Mouse (Mus musculus): ENCODE results near the gene Klk6.

The Klk6 gene

DNA sequence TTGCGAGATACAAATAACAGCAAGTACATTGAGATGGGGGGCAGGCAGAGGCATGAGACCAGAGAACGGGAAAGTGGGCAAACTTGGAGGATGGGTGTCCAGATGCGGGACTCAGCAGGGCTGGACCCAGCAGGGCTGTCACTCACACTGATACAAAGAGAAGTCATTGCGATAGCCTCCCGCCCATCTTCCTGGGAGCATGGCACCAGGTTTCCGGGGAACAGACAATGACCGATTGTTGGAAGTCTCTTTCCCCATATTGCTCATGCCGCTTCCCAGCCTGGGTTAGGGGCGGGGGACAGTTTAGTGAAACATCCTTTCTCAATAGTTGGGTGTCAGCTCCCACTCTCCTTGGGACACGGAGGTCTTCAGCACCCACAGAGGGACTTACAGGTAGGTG is at the start of gene Klk6:
TSS of gene Klk6 (plus strand) at position 301 of the 400 bp plus-strand sequence.
- no peak for DNase-seq (ENCODE audit: low spot score)

DNA sequence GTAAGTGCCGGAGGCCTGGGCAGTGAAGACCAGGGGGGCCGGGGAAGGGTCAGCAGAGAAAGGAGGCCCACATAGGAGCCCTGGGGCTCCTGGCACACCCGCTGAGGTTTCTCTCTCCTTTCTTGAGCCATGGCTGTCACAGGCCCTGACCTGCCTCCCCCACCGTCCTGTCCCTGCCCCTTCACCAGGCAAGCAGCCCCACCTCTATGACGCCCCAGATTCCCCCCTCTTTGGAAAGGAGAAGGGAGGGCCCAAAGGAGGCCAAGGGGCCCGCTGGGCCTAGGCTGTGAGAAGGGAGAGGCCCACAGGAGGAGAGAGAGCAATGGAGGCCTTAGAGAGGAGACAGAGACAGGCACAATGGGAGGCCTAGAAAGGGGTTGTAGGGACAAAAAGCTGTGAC is 49.5 kb upstream of the Klk6 start:
- DNase-seq (ENCODE audit: low spot score), result no peak

DNA sequence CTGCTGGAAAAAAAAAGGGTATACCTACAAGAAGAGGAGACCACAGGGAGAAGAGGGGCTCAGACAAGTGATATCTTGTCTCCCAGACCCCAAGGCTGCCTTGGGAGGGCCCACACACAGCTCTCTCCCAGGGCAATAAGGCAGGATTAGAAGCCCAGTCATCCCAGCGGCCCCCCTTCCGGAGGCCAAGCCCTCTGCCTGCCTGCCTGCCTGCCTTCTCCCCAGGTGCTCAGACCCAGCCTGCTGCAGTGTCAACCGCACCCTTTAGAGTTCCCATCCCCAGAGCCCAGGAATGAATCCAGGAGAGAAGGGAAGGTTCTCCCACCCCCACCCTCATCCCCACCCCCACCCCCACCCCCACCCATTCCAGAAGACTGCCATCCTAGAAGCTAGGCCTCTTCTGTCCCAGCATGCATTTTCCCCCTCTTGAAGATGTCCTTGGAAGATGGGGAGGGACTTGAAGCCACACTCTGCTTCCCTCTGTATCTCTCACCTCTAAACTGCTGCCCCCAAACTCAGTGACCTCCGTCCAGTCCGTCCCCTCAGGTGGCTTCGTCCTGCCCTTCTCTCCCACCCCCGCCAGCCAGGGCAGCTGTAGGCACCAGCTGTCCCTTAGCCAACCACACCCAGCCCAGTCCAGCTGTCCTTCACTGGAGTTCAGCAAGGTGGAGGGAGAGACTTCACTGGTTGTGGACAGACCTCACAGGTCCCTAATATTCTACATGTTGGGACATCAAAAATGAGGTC is 48.8 kb upstream of the Klk6 start:
- DNase-seq (ENCODE audit: low spot score), result no peak

DNA sequence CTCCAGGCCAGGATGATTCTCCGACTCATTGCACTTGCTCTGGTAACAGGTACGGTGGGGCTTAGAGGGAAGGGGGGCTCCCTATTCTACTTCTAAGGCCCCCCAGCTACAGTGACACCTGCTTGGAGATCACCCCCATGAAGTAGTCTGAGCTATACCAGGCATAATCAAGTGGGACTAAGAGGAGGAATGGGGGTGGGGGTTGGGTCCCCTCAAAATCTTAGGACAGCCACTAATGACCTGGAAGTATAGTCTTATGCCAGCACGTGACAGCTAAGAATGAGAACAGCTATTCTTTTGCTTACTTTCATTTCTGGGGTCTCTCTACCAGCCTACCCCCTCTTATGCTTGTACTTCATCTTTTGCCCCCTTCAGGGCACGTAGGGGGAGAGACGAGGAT is 47.8 kb upstream of the Klk6 start:
- no peak for DNase-seq (ENCODE audit: low spot score)

DNA sequence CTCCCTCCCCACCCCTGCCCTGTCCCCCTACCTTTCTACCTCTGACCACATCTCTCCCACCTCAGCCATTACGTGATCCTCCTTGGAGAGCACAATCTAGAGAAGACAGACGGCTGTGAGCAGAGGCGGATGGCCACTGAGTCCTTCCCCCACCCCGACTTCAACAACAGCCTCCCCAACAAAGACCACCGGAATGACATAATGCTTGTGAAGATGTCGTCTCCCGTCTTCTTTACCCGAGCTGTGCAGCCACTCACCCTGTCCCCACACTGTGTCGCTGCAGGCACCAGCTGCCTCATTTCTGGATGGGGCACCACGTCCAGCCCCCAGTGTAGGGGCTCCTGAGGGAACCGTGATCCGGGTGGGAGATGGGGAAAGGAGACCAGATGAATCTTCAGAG is 46.9 kb upstream of the Klk6 start:
- no peak for DNase-seq (ENCODE audit: low spot score)

DNA sequence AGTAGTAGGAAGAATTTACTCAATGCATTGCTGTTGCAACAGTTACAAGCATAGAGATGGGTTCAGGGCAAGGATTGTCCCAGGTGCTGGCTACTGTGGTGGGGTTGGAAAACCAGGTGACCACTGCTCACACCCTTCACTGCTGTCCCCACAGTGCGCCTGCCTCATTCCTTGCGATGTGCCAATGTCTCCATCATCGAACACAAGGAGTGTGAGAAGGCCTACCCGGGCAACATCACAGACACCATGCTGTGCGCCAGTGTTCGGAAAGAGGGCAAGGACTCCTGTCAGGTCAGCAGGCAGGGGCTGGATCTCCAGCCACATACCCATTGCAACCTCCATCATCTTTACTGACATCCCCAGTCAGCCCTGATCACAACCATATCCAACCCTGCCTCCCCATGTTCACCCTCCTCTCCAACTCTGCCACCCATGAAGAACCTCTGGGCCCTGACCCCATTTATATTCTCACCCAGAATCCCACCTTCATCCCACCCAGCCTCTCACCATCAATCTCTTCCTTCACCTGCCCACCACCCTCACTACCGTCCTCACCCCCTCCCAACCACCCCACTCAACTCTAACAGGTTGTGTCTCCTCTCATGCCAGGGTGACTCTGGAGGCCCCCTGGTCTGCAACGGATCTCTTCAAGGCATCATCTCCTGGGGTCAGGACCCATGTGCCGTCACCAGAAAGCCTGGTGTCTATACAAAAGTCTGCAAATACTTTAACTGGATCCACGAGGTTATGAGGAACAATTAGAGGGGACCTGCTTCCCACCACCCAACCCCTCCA is 45.9 kb upstream of the Klk6 start:
- no peak for DNase-seq (ENCODE audit: low spot score)

DNA sequence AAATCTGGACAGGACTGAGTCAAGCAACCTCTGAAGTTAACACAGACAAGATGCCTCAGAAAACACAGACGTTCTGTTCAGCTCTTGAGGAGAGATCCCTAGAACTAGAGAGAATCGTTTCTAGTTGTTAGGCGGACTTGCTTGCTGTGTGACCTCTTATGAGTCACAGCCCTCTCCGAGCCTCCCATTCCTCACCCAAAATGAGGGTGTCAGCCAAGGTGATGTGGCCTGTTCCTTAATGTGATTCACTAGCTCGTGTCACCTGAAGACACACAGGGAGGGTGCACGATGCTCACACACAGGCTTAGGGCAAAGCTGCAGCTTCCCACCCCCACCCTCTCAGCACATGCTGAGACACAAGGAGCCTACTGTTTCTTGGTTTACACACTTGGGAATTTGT is 44.1 kb upstream of the Klk6 start:
- no peak for DNase-seq (ENCODE audit: low spot score)

DNA sequence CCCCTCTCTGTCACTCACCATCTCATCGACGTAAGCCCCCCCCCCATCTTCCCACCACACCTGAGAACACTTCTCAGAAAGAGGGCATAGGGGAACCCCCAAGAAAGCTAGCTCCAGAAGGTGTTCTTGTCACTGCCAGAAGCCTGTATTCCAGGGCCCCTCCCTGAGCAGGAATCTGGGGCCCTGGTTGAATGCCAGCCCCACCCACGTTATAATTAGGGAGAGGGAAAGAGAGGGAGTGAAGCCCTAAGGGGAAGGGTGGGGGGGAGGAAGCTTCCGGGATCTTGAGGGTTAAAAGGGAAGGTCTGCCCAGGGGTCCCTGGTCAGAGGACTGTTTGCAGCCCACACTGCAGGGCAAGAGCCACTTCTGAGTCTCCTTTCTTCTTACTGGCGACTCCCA is 43.6 kb upstream of the Klk6 start, which contains the start of gene Klk10:
TSS of gene Klk10 (plus strand) at position 290 of the 400 bp plus-strand sequence.
- DNase-seq (ENCODE audit: low spot score), result no peak

DNA sequence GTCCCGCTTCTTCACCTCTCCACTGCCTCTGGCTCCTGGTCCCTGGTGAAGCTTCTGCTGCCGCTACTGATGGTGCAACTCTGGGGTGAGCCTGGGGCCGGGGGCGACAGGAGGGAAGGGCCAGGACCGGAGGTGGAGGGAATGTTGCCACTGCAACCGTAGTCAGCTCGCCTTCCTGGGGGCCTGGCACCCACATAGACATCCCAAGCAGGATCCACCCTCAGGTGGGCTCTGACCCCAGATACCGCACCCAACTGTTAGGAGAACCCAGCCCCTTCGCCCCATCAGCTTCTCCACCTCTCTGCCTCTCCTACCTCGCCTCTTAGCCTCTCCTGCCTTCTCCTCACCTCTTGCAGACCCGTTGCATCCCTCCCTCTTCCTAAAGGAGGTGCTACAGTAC is 42.8 kb upstream of the Klk6 start:
- DNase-seq (ENCODE audit: low spot score), result no peak

DNA sequence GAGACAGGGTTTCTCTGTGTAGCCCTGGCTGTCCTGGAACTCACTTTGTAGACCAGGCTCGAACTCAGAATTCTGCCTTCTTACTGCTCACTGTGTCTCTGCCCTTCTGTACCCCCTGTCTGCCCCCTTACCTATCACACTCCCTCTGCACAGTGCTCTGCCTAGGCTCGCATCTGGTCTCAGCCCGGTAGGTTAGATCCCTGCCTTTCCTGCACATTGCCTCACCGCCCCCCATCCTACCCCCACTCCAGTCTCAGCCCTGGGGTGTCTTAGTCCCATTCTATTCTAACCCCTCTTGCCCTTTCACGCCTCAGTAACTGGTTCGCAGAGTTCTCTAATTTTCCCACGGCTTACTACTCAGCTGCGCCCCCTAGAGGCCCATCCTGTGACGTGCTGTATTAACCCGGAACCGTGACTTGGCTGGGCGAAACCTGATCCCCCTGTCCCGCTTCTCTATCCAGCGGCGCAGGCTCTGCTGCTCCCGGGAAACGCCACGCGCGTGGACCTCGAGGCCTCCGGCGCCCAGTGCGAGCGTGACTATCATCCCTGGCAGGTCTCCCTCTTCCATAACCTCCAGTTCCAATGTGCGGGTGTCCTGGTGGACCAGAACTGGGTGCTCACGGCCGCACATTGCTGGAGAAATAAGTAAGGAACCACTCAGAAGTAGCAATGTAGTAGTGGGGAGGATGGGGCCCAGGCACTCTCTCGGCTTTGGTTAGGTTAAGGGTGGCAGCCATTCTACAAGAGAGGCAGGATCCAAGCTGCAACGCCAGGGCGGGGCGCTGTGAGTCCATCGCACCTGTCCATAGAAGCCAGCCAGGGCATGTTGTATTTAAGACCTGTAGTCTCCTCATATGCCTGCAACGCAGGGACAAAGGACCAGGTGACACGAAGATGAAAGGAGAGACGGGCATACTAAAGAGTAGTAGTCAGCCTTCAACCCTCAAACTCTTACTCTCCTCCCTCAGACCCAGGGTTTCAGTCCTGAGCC is 41.7 kb upstream of the Klk6 start:
- peak; percentile 66 for DNase-seq (ENCODE audit: low spot score)

DNA sequence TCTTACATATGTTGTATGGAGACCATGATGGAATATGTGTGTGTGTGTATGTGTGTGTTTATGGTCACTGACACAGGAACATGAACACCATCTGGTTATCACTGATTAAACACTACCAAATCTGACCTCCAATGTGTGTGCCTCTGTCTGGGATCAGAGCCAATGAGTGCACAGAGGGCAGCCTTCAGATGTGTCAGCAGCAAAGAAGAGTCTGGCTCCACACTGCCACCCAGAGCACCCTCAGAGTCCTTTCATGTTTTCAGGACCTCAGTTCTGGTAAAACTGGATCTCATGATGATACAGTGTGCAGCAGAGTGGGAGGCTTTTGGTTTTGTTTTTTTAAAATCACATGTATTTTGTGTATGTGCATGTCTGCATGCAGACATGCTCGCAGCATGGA is 39.0 kb upstream of the Klk6 start:
- no peak for DNase-seq (ENCODE audit: low spot score)

DNA sequence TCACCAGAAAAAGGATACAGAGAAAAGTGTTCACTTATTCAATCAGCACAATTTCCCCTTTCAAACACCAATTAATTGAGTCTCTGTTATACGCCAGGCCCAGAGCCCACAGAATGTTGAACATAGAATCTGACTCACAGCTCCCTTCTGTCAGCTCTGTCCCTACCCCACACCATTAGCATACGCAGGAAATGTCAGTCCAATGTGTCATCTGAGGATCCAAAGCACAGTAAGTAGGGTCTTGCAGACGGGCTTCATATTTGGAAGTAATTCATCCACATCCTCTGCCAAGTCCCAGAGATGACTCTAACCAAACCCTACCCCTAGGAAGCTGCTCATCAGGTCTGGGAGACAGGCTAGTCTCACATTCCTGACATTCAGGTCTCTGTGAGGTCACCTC is 36.2 kb upstream of the Klk6 start:
- no peak for DNase-seq (ENCODE audit: low spot score)

DNA sequence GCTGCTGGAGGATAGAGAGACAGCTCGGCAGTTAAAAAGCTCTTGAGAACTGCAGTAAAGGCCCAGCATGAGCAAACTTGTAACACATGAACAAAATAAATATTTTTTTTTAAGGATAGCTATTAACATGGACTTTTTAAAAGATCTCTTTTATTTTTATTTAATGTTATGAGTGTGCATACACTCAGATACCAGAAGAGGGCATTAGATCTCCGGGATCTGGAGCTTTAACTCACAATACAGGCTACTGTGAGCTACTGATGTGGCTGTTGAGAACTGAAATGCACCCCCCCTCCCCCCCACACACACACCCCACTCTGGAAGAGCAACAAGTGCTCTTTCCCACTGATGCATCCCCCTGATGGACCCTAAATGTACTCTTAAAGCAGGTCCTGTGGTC is 35.0 kb upstream of the Klk6 start:
- DNase-seq (ENCODE audit: low spot score), result no peak

DNA sequence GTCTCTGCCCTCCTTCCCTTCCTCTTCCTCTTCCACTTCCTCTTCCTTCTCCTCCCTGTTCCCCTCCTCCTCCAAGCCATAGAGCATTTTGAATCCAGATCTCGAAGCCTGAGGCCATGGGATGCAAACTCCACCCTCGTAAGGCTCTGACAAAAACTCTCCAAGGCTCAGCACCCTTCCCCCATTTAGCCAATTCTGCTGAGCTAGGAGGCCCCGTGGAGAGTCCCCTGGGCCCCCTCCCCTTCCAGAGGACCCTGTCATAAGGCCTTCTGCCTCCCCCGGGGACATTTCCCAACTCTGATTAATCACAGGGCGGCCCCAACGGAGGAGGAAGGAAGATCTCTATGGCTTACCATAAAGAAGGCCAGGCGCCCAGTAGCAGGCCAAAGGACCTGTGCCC is 32.7 kb upstream of the Klk6 start, which contains the start of gene Klk9:
TSS of gene Klk9 (plus strand) at position 301 of the 400 bp plus-strand sequence.
- no peak for DNase-seq (ENCODE audit: low spot score)

DNA sequence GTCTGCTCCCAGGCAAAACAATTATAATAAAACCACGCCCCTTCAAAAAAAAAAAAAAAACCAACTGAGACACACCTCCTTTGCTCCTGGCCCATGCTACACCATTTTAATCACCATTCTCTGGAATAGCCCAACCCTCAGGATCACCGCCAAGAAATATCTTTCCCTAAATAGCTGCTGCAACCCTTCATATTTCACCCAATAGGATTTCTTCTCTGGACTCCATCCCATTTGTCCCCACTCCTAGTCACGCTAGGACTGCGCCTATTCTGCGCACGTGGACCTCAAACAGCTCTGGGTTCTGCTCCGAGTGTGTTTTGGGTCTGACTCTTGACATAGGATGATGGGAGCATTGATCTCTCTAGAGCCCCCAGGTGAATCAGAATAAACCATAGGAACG is 27.9 kb upstream of the Klk6 start:
- DNase-seq (ENCODE audit: low spot score), result no peak

DNA sequence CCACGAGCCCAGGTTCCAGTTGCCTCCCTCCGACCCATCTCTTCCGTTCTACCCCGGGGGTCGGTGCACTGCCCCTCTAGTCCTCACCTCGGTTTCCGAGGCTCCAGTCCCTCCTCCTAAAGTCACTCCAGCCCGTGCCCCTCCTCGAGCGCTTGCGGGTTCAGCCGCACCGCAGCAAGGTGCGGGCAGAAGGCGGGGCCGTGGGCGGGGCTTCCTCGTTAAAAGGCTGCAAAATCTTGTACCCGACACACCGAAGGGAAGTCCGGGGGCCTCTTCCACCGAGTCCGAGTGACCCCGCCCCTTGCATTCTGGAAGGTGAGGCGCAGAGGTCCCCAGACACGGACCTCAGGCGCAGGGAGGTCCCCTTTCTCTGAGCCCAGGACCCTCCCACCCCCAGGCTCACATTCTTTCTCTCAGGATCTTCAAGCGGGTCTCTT is 26.9 kb upstream of the Klk6 start, which contains the start of gene Klk8:
TSS of gene Klk8 (plus strand) at position 245 of the 437 bp plus-strand sequence.
- DNase-seq (ENCODE audit: low spot score), result no peak

DNA sequence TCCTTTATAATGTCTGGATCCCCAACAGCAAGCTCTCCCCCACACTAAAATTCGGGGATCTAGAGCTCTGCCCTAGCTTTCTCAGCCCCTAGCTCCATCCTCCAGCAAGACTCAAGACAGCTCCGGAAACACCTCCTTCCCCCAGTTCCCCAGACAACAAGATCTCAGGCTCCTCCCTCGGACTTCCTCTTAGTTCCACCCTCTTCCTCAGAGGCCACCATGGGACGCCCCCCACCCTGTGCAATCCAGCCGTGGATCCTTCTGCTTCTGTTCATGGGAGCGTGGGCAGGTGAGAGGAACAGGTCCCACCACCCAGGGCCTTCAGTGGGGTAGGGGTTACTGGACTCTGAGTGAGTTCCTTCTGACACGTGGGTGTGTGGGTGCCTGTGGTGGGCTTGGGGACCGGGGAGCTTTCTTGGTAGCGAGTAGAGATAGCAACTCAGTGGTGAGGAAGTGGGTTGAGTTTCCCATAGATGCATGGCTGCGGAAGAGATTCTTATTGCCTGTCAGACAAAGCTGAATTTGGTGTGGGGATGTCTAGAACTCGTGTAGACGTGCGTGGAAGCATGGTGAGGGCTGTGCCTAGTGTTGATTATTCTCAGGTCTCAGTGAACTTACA is 26.3 kb upstream of the Klk6 start:
- no peak for DNase-seq (ENCODE audit: low spot score)

DNA sequence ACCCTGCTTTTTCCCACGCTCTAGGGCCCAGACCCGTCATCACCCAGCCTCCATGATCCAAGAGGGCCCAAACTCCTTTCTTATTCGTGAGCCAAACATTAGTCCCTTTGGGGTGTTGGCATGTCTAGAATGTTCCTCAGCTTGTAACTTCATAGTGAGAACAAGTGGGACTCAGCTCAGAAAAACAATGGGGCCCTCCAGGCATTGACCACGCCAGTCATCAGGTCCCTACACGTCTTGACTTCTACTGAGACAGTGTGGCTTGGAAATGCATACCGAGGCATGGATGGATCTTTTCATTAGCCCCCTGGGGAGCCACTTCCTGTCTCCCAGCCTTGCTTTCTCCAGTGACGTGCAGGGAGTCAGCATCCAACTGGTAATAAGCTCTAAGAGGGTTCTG is 24.4 kb upstream of the Klk6 start:
- no peak for DNase-seq (ENCODE audit: low spot score)

DNA sequence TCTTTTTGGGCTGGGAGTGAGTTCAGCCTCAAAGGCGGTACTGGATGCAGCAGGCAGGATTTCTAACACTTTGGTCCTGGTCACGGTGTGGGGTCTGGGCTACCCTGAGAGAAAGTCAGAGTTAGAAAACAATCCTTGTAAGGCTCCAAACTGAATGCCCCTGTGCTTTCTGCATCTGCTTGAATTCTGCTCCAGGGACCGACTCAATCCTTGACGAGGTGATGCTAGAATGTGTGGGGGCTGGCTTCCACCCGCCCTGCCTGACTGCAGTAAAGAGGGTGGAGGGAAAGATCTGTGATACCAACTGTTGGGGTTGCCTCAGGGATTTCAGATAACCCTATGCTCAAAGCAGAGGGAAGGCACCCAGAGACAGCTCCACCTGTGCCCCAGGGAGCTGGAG is 13.3 kb upstream of the Klk6 start, which contains the start of gene Klk7:
TSS of gene Klk7 (plus strand) at position 301 of the 400 bp plus-strand sequence.
- DNase-seq (ENCODE audit: low spot score), result no peak

DNA sequence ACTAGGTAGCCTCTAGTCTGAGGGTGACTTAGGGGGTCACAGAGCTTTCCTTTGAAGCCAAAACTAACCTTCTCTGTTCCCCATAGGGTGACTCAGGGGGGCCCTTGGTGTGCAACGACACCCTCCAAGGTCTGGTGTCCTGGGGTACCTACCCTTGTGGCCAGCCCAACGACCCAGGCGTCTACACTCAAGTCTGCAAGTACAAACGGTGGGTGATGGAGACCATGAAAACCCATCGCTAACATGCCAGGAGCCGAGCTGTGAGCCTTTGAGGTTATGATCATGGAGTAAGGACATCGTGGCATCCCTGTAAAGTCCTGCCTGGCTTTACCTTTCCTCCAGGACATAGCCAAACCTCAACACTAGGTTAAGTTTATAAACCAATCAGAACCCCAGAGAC is 9.1 kb upstream of the Klk6 start:
- no peak for DNase-seq (ENCODE audit: low spot score)

DNA sequence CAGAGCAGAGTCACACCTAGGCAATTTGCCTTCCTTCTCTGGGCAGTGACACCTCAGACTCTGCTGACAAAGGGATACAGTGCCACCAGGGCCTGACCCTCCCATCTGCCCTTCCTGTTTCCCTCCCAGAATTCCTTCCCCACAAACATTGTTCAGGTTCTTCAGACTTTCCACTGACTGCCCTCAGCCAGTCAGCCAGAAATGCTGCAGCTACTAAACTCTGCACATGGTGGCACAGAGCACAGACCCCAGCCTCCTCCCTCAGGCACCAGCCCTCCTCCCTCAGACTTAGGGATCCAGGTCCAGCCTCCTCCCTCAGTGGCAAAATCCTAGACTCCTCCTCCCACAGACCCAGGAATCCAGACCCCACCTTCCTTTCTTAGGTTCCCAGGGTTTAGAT is 7.6 kb upstream of the Klk6 start:
- no peak for DNase-seq (ENCODE audit: low spot score)

DNA sequence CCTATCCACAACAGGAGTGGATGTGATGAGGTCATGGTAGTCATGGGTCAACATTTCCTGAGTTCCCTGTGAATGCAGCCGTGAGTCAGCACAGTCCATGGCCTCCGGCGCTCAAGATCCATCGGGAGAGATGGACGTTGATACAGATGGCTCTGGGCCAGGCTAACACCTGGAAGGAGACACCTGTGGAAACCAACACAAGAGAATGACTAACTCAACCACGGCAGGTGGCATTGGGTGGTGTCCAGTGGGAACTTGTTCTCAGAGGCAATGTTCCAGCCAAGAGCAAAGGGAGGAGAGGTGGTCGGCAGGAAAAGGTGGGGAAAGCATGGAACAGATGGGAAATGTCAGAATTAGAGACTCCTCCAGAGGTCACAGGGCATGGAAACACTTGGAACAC is 2.7 kb upstream of the Klk6 start:
- DNase-seq (ENCODE audit: low spot score), result no peak

Measured in layer of hippocampus, adult 9-10 months (tissue).